Mouse (Mus musculus) ES-E14 (cell line): ENCODE measurements around the gene Tmem126a.

Experiments used
- MAFK ChIP-seq: IDR thresholded peaks from 2 replicates; pipeline ENCODE4 v1.6.1; 2014; ENCODE audit warnings: mild to moderate bottlenecking, low read depth, low read length, inconsistent platforms; ENCODE audit not compliant: insufficient read depth
- ZNF384 ChIP-seq: IDR thresholded peaks from 2 replicates; pipeline ENCODE4 v1.6.1; 2012; ENCODE audit warnings: low read depth, low read length, inconsistent platforms

DNA sequence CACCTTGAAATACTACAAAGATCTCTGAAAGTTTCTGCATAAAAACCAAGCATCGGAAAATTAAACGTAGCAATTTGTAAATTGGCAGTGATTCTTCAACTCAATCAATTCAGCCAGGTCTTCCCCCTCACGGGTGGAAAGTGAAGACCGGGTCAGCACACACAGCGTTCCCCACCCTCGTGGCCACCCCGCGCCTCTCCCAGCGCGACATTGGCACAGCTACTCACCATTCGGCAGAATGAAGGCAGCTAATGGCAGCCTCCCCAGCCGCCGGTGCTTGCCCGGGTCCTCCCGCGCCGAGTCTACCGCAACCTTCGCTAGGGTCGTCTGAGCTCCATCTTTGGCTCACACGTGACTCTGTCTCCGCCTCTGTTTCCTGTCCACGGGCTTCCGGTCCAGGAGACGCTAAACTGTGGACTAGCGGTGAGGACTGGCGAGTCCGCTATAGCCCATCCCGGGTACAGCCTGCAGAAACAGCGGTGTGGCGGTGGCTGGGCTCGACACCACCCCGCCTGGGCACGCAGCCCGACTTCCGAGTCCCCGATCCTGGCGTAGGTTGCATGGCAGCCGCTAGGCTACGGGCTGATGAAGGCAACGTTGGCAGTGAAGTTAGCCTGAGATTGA lies at the start of gene Tmem126a:
- no peak for TF ChIP-seq ZNF384
- no peak for TF ChIP-seq MAFK
